Mouse (Mus musculus) urinary bladder, adult 18-20 months (tissue): ENCODE measurements around the gene Oca2.

Experiments used
- DNase-seq, 2 experiments: peaks; one replicate each; pipeline ENCODE4 v3.0.0; 2022; ENCODE audit warnings: low spot score in 2 of 2, mixed read lengths in 2 of 2

The Oca2 gene

DNA sequence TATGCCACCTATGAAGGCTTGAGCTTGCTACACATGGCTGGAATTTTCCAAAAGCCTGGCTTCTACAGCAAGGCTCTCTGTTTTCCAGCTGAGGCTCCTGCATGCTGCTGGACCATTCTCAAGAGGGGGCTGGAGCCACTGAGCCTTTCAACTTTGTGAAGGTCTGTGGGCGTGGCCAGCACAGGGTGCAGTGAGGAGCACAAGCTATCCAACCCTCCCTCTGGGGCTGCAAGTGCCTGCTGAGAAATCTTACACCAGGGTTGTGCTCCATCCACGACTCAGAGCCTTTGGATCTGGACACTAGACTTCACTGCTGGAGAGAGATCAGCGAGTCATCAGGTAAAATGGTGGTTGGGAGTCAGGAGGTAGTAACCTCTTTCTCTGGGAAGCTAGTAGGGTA lies at the start of gene Oca2:
TSS of gene Oca2 (plus strand) at position 218 of the 400 bp plus-strand sequence.
- DNase-seq = no peak

DNA sequence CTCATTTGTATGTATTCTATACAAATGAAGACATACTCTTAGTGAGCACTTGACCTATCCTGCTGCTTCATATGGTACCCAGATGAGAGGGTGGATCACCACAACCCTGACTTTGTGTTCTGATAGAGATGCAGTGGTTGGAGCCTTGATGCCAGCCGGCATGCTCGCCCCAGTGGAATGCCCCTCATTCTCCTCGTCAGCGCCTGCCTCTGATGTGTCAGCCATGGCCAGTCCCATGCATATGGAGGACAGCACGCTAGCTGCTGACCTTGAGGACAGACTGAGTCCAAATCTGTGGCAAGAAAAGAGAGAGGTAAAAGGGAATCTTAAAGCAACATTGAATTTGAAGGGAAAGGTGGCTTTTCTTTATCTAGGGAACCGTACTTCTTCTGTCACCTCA lies 48.5 kb upstream of the Oca2 start:
- no peak for DNase-seq

DNA sequence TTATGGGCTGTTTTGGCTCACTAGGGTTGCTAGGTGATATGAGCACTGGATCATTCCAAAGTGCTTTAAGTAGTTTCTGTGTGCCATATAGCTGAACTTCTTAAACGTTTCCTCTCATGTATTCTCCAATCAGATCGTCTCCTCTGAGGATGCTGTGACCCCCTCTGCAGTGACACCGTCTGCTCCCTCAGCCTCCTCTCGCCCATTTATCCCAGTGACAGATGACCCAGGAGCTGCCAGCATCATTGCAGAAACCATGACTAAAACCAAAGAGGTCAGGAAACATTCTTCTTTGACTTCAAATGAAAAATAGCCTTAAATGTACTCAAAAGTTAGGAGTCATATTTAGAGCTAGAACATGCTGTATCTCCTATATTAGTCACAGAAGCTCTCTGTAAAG lies 47.9 kb upstream of the Oca2 start:
- no peak for DNase-seq

DNA sequence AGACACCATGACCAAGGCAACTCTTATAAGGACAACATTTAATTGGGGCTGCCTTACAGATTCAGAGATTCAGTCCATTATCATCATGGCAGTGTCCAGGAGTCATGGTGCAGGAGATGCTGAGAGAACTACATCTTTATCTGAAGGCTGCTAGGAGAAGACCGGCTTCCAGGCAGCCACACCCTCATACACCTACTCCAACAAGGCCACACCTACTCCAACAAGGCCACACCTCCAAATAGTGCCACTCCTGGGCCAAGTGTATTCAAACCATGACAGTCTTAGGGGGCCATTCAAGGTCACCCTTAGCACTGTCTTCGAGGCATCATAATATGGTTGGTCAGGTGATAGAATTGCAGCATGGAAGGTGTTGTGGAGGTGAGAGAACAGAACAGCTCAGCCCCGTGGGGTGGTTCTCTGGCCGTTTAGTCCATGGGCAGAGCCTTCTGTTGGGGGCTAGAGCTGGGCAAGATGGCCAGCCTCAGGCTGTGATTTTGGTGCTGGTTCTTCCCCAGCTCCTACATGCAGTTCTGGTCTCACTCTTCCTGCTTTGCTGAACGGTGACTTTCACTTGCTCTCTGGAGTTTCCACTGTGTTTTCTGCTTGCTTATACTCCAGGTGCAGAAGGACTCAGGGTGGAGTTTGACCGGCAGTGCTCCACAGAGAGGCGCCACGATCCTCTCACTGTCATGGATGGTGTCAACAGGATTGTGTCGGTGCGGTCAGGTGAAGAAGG lies 37.9 kb upstream of the Oca2 start:
- no peak for DNase-seq

DNA sequence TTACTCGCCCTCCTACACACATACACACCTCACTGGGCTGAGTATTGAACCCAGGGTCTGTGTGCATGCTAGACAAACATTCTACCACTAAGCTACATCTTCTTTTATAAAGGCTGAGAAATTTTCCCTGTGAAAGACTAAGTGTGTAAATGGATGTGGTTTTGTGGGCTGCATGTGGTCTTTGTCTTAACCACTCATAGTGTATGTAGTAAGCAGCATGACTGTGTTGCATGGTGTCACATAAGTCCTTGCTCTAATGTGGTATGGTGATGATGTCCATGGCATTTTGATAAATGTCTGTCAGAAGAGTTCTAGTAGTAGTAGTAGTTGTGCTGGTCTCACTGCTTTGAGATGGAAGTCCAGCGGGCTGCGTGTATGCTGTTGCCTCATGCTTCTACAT lies 36.7 kb upstream of the Oca2 start:
- no peak for DNase-seq

DNA sequence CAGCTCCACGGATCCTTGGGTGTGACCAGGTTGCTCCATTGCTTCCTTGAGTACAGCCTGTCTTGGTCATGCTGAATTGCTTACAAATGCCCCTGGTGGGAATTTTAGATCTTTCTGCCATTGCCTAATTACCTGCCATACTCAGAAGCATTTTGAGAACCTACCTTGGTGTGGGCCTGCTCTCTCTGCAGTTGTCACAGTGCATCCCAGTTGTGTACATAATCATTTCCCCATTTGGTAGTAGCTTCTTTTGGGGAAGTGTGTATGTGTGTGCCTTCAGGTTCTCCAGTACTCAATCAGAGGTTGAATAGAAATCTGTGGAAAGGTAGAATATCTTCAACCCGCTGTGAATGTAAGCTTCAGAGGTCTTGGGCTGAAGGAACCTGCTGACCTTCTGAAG lies 36.3 kb upstream of the Oca2 start:
- no peak for DNase-seq

DNA sequence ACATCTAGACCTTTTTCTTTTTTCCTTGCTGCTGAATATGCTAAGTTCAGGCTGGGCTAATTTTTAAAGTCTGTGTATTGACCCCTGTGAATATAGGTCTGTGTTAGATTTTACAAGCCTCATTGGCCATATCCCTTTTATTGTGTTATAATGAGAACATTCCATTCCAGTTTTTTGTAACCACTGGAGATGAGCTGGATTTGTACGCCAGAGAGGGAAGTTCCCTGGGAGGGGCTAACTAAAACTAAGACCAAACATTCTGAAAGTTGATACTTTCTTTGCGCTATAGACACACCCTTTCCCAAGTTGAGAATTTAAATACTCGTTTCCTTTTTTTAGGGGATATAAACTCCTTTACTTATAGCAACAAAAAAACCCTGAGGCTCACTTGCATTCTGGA lies 34.7 kb upstream of the Oca2 start:
- no peak for DNase-seq

DNA sequence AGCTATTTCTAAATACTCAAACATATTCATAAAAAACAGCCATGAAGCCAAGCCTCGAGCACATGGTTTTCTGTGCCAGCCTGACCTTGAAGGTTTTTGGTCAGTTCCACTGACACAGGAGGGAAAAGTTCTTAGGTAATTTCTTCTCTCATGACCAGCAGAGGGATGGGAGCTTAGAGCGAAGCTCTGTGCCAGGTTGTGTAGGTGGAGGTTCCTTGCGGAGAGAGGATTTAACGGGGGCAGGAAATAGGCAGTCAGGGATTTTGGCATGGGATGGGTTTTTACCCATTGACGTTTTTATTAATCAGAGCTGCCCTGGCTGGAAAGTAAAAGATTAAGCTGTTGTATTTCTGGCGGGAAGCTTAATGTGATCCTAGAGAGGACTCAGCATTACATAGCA lies 18.7 kb upstream of the Oca2 start:
- no peak for DNase-seq

DNA sequence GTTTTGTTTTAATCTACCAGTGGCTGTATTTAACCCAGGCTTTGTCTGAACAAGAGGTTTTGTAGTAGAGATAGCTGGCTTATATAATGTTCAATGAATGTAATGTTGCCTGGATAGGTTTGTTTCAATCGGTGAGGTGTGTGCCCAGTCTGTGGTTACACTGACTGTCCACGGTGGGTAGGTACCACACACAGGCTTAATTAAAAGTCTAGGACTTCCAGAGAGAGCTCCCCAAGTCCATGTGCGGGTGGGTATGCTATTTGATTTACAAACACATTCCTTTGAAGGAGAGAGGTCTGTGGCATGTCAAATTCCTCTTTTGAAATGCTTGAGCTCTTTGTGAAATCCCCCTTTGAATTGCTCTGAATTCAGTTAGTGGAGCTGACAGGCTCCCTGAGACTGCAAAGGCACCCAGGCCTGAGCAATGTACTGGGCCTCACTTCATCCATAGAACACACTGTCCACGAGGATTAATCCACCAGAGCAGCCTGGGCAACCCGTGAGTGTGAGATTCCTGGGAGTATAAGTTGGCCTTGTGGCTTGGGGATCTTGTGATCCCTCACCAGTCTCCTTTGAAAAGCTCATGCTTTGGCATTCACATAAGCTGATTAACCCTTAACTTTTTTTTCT lies 3.7 kb upstream of the Oca2 start:
- DNase-seq = no peak

DNA sequence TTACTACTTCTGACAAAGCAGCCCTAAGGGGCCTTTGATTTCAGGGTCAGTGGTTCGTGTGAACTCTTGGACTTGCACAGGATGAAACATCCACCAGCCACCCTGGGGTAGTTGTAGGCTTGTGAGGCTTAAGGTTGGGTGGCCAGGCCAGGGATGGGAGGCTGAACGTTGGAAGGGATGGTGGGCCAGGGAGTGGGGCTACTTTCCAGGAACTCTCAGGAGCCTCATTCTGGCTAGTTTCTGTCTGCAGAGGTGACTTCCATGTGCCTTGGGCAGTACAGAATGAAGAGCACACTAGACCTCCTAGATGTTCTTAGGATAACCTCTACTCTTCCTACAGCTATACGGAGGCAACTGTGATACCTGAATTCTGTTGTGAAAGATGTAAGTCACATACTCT lies 2.9 kb upstream of the Oca2 start:
- no peak for DNase-seq

DNA sequence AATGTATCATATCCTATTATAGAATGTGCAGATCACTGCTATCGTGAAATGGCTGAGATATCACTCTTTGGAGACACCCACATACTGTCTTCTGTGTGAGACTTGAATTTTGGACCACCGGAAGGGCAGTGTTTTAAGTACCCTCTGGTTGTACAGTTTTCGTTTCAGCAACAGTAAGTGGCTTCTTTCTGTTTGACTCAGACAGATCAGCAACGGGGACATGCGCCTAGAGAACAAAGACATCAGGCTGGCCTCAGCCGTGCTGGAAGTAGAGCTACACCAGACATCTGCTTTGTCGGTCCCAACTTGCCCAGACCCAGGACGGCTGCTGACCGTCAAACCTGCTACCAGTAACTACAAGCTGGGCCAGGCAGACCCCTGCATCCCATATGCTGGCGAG lies 15.0 kb downstream of the Oca2 start:
- DNase-seq = no peak

DNA sequence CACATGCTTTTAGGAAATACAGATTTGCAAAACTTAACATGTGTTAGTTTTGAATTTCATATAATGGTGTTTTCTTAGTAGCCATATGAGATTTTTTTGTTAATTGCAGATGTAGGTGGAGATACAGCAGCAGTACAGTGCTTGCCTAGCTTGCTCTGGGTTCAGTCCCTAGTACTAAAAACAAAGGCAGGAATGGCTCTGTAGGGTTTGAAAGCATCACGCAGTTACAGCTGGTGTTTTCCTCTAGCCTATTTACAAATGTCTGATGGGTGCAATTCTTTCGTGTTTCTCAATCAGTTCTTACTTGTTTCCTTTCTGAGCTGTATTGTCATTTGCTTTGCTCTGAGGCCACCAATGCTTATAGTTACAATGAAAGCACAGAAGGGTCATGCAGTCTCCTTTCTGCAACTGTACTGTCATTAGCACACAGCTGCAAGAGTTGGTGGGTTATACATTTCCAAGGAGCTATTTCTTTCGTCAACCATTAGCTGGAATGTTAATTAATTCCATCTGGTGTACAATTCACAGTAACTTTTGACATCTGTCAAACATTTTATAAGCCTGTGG lies 18.4 kb downstream of the Oca2 start:
- no peak for DNase-seq

DNA sequence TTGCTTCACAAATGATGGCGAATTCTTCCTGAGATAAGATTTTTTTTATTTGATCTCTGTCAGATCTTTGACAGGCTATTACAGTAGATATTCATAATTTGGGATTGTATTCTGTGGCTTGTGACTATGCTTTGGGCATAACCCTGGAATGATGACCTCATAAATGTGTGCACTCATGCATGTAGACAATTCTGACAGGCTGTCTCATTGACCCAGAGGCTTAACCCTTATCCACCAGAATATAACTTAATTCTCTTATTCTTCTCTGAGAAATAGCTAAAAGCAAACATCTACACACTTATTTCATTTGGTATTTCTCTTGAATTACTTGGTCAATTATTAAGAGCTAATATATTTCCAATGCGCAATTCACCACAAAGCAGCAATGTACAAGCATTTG lies 37.9 kb downstream of the Oca2 start:
- DNase-seq = no peak

DNA sequence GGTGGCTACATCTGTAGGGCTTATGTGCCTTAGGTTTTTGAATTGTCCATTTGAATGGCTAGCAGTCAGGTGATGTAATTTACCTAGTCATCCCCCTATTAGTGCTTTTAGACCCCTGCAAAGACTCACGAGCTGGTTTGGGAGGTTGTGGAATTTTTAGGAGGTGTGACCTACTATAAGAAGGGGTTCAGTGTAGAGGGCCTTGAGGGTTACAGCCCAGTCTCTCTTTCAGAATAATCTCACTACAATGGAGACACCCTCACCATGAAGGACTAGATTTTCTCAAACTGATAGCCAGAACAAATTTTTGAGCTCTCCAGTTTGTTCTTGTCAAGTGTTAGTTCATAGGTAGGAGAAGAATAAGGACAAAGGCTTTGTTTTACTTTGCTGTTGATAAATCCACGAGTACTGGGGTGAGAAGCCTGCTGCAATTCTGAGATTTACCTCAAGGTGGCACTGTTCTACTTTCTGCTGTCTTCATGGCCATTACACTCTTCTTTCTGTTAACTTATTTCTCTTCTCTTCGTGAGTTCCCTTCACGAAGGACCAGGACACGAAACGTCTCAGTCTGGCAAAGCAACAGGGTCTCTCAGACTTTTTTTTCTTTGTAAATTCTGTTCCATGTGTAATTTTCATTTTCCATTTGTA lies 52.0 kb downstream of the Oca2 start:
- peak in 1 of 2 experiments; percentile 25 for DNase-seq

DNA sequence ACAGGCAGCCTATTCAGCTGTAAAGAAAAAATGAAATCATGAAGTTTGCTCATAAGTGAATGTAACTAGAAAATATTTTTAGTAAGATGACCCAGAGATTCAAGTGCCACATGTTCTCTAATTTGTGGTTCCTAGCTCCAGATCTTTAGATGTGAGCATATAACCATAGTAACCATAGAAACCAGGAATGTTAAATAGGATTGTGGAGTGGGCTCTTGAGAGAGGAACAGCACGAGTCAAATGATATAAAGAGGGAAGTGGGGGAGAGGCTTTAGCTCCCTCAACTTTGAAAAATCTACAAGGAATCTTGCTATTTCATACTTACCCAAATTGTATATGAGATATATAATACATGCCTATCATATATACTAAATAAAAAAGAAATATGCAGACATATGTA lies 64.8 kb downstream of the Oca2 start:
- no peak for DNase-seq

DNA sequence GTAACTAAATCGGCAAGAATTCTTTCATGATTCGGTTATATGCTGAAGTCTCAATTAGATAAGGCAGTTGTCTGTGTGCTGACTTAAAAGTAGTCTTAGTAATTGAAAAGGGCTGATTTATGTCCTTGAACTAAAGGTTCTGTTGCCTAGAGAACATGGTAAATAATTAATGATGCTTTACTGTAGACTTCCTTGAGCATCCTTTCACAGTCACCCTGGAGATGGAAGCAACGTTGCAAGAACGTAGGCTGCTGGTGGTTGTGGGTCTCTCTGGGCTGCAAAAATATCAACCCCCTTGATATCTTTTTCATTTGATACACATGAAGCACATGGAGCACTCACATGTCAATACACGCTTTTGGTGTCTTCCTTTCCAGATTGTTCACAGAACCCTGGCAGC lies 74.8 kb downstream of the Oca2 start:
- no peak for DNase-seq

DNA sequence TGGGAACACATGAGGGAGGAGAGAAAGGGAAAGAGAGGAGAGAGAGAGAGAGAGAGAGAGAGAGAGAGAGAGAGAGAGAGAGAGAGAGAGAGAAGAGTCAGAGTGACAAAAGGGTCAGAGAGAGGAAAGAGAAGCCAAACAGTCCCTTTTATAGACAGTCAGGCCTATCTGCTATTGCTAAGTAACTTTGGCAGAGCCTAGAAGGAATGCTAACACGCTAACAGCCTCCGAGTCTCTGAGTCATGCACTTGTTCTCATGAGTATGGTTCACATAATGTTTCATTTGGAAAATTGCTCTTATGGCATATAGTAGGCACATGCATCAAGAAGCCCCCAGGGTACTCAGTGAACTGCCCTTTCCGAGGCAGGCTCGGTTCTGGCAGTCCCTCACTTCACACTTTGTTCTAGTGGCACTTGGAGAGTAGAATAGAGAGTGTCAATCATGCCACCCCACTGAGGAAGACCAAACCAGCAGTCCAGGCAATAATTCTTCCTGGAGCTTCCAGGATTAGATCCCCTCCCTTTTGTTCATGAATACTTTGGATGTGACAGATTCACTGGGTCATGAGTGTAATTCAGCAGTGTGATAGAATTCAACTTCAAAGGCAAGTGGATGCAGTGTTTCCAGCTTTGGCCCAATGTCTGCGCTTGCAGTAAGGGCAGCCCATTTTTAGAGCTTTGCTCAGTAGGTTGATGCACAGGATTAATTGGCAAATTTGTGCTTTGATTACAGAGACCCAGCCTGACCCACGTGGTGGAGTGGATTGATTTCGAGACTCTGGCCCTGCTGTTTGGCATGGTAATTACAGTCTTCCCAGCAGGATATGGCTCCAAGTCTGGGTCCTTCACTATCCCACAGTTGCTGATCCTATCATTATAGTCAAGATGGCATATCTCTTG lies 76.3 kb downstream of the Oca2 start:
- no peak for DNase-seq

DNA sequence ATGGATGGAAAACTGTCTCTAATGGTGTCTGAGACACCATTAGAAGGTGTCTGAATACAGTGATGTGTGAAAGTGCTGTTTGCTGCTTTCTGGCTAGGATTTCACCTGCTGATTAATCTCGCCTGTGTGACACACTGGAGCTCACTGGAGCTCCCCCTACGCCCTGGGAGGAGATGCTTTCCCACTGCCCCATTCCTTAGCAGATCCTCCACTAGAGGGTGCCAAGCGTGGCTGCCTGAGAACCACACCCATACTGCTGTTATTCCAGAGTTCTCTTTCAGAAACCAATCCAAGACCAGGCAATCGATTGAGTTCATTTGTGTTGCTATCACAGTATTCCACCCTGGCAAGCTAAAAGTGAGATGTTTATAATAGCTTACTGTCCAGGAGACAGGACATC lies 88.2 kb downstream of the Oca2 start:
- DNase-seq = no peak

DNA sequence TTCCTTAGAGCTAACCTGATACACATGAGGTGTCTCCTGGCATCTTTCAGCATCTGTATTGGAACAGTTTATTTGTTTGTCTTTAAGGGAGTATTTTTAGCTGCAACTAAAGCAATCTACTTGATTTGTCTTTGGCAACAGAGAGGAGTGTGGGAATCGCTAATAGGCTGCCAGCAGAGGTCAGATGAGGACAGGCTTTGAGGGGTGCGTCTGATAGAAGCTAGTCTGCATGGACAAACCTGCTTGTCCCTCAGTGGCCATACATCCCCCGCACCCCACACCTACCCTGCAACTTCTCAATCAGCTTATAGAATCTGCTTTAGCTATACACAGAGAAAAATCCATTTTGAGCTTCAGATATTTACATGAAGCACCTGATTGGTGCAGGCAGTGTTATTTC lies 109.0 kb downstream of the Oca2 start:
- no peak for DNase-seq

DNA sequence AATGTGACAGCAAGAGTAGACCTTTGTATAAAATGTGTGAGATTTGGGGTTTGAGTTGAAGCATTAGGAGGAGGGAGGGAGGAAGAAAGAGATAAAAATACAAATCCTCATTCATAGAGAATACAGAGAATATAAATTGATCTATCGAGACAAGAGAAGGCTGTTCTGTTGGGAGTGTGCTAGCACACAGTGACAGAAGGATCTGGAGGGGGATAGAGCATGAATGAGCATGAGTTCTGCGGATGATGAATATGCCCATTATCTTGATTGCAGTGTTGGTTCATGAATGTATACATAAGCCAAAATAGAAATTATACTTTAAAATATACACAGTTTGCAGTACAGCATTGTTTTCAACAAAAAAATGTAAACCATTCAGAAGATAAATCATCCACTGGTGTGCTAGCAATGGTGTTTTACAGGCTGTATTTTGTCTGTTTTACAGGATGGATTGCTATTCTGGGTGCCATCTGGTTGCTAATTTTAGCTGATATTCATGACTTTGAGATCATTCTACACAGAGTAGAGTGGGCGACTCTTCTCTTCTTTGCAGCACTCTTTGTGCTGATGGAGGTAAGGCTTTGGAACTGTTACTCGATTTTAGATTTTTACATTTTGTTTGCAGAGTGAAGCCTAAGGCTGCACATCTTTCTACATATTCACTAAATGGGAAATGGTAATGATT lies 117.2 kb downstream of the Oca2 start:
- no peak for DNase-seq

DNA sequence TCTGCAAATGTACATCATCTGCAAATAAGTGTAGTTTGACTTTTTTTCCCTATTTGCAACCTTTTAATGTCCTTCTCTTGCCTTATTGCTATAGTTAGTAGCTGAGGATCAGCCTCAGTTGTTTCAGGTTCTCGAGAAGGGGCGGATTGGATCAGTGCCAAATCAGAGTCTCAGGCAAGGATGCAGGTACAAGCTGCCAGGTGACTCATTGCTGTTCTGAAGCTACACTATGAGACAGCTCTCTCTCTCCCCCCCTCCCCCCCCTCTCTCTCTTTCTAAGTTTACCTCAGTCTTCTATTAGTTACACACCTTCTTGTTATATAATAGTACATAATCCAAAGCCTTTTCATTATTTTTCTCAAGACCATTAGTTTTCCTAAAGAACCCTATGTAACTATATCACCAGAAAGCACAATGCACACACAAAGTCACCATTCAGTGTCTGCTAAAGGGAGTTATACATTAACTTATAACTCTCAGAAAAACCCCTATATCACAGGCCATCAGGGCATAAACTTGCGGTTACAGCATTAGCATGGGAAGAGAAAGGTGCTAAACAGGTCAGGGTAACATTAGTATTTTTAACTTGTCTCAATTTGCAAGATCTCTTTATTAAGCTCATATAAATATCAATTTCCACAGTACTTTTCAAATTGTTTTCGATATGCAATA lies 142.3 kb downstream of the Oca2 start:
- no peak for DNase-seq
